8 mouse cellular contexts compared by ENCODE assay signal in the genomic region with DNA sequence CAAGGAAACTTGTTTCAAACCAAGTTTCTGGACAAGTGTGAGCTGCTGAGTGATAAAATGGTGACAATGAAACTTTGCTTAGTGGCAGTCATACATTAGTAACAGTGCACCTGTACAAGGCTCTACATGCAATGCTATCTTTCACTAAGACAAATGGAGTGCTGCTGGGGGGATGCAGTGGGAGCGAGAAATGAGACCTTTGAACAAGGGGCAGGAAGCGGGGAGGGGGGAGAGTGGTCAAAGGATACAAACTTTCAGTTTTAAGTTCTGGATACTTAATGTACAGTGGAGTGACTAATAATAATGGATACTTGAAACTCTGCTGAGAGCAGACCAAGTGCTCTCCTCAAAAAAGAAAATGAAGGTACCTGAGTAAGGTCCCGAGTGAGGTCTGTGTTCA. TPM values are rescaled to one million over a fixed set of nuclear protein-coding genes. Genes with fewer than 3 reads are reported as not detected.
A peak's percentile ranks its signal among the peaks of the same experiment; 100 is the strongest.
DNase-seq lines count a peak whose midpoint lies in the region; ATAC-seq and TF ChIP-seq lines count a peak whose summit lies in the region.

No protein-coding gene starts in this region.

- peak overlapping the region; percentile 79 for H3K4me3 ChIP-seq in lung, embryonic 15.5 days
- no peak overlapping the region for H3K4me3 ChIP-seq in lung, adult 2 months (replicated peaks; ENCODE audit: extremely low read depth, low read depth, low read length)
- H3K4me3 ChIP-seq in forebrain, embryonic 12.5 days (replicated peaks) = peak overlapping the region; percentile 96
- H3K4me3 ChIP-seq in limb, embryonic 10.5 days = peak overlapping the region; percentile 97
- peak overlapping the region; percentile 96 for H3K4me3 ChIP-seq in neural tube, embryonic 15.5 days (replicated peaks)

- no peak for TF ChIP-seq POLR2A in lung, adult 2 months (IDR thresholded peaks at IDR 0.05; ENCODE audit: borderline replicate concordance, extremely low read depth, low read depth, low read length)

- peak overlapping the region; percentile 71 for H3K4me2 ChIP-seq in lung, embryonic 15.5 days
- peak overlapping the region; percentile 67 for H3K4me2 ChIP-seq in forebrain, embryonic 12.5 days
- peak overlapping the region; percentile 70 for H3K4me2 ChIP-seq in neural tube, embryonic 15.5 days

- no peaks in the 10 kb centered on the region for H3K27me3 ChIP-seq in lung, embryonic 15.5 days
- no peaks in the 10 kb centered on the region for H3K27me3 ChIP-seq in forebrain, embryonic 12.5 days
- no peaks in the 10 kb centered on the region for H3K27me3 ChIP-seq in limb, embryonic 10.5 days (ENCODE audit: low read depth, poor library complexity, severe bottlenecking)
- H3K27me3 ChIP-seq in neural tube, embryonic 15.5 days (replicated peaks) = no peaks in the 10 kb centered on the region

- no peak for TF ChIP-seq CTCF in lung, adult 2 months (IDR thresholded peaks at IDR 0.05; ENCODE audit: insufficient read depth, low read length)

- peaks cover 38% of the 10 kb centered on the region for H3K4me1 ChIP-seq in lung, embryonic 15.5 days
- H3K4me1 ChIP-seq in lung, adult 2 months (ENCODE audit: control insufficient read depth, insufficient read depth, low read length) = peaks cover 13% of the 10 kb centered on the region
- peaks cover 32% of the 10 kb centered on the region for H3K4me1 ChIP-seq in forebrain, embryonic 12.5 days
- peaks cover 39% of the 10 kb centered on the region for H3K4me1 ChIP-seq in limb, embryonic 10.5 days
- H3K4me1 ChIP-seq in neural tube, embryonic 15.5 days = peaks cover 40% of the 10 kb centered on the region

- H3K9me3 ChIP-seq in lung, embryonic 15.5 days = no peaks in the 10 kb centered on the region
- H3K9me3 ChIP-seq in forebrain, embryonic 12.5 days = no peaks in the 10 kb centered on the region
- H3K9me3 ChIP-seq in limb, embryonic 10.5 days (replicated peaks) = no peaks in the 10 kb centered on the region
- H3K9me3 ChIP-seq in neural tube, embryonic 15.5 days (replicated peaks) = no peaks in the 10 kb centered on the region

- H3K36me3 ChIP-seq in lung, embryonic 15.5 days = no peaks in the 10 kb centered on the region
- H3K36me3 ChIP-seq in forebrain, embryonic 12.5 days (replicated peaks) = no peaks in the 10 kb centered on the region; the same call in 1 of the 2 replicates
- peaks cover 20% of the 10 kb centered on the region for H3K36me3 ChIP-seq in limb, embryonic 10.5 days
- no peaks in the 10 kb centered on the region for H3K36me3 ChIP-seq in neural tube, embryonic 15.5 days

- peak overlapping the region; percentile 99 for H3K9ac ChIP-seq in lung, embryonic 15.5 days
- peak overlapping the region; percentile 97 for H3K9ac ChIP-seq in forebrain, embryonic 12.5 days
- H3K9ac ChIP-seq in neural tube, embryonic 15.5 days (replicated peaks) = peak overlapping the region; percentile 99

- 14% methylated on average over 3 of the region's 3 CpGs for WGBS in lung, embryonic 15.5 days
- 18% methylated on average over 3 of the region's 3 CpGs for WGBS in lung, adult 2 months
- 26% methylated on average over 3 of the region's 3 CpGs for WGBS in forebrain, embryonic 12.5 days
- WGBS in limb, embryonic 10.5 days = 43% methylated on average over 3 of the region's 3 CpGs
- 26% methylated on average over 3 of the region's 3 CpGs for WGBS in neural tube, embryonic 15.5 days

- DNase-seq in lung, adult 2 months = no peak
- no peak for DNase-seq in limb, embryonic 10.5 days (ENCODE audit: low spot score)
- no peak for DNase-seq in adrenal gland, adult 2 months

- no peak for ATAC-seq in lung, embryonic 15.5 days (ENCODE audit: borderline replicate concordance, extremely low read depth, low FRiP score, low TSS enrichment)
- no peak for ATAC-seq in forebrain, embryonic 12.5 days (ENCODE audit: low FRiP score)
- no peak for ATAC-seq in neural tube, embryonic 15.5 days (ENCODE audit: low FRiP score)
- ATAC-seq in frontal cortex, adult (ENCODE audit: low TSS enrichment) = no peak
- no peak for ATAC-seq in granulocyte monocyte progenitor cell, adult 5-6 weeks (replicated peaks; ENCODE audit: poor library complexity, severe bottlenecking)

- H3K27ac ChIP-seq in lung, embryonic 15.5 days = no peak overlapping the region
- no peak overlapping the region for H3K27ac ChIP-seq in forebrain, embryonic 12.5 days
- peak overlapping the region; percentile 98; the same call in 1 of the 2 replicates for H3K27ac ChIP-seq in limb, embryonic 10.5 days
- H3K27ac ChIP-seq in neural tube, embryonic 15.5 days (replicated peaks) = no peak overlapping the region

RNA-seq across cellular contexts. Expression of a gene that starts 1.1 kb away (rescaled TPM):
- 172 and 174 TPM in 2 replicates for polyA plus RNA-seq in lung, embryonic 15.5 days (2015; fragmentation: Nextera tagmentation; extraction: Ambion mirVana)
- polyA plus RNA-seq in lung, adult 2 months (2012; rRNA removed) = 14.4 and 17.0 TPM in 2 replicates
- polyA plus RNA-seq in forebrain, embryonic 12.5 days (2016; fragmentation: Nextera tagmentation; extraction: Ambion mirVana) = 197 and 204 TPM in 2 replicates
- polyA plus RNA-seq in limb, embryonic 10.5 days (2016; fragmentation: Nextera tagmentation; extraction: Ambion mirVana) = 165 and 180 TPM in 2 replicates
- 131 and 137 TPM in 2 replicates for polyA plus RNA-seq in neural tube, embryonic 15.5 days (2015; fragmentation: Nextera tagmentation; extraction: Ambion mirVana)
- total RNA-seq in granulocyte monocyte progenitor cell, adult 5-6 weeks (2014; fragmentation: Nextera tagmentation) = 47.8 and 71.6 TPM in 2 replicates
- 77.0 and 77.2 TPM in 2 replicates for total RNA-seq in granulocyte monocyte progenitor cell, adult 5-6 weeks (2017)
- total RNA-seq in adrenal gland, adult 2 months (2021) = 10 to 100 TPM; 54.7 to 62.0 TPM
- 9.9 and 16.3 TPM in 2 replicates for polyA plus RNA-seq in adrenal gland, adult 2 months (2012; rRNA removed)
